Mouse (Mus musculus) right cerebral cortex, postnatal 4 days (tissue): ENCODE measurements around the gene Slc25a16.

ENCODE experiments used
- DNase-seq: peaks from one replicate; pipeline ENCODE4 v3.0.0-alpha.2; 2022

Gene Slc25a16

GRCm38 (mm10) chr10:62919925-62920765, at the start of gene Slc25a16:
TSS of gene Slc25a16 (plus strand) at chr10:62920633.
- peak; percentile 96 for DNase-seq

DNA sequence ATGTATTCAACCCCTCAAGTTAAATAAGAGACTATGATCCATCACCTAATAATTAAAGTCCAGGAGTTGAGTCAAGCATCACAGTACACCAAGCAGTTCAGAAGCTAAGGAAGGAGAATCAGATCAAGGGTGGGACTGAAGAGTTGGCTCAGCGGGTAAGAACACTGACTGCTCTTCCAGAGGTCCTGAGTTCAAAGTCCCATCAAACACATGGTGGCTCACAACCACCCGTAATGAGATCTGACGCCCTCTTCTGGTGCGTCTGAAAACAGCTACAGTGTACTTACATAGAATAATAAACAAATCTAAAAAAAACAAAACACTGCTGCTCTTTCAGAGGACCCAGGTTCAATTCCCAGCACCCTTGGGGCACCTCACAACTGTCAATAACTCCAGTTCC, 45.6 kb upstream of the Slc25a16 start:
- no peak for DNase-seq

DNA sequence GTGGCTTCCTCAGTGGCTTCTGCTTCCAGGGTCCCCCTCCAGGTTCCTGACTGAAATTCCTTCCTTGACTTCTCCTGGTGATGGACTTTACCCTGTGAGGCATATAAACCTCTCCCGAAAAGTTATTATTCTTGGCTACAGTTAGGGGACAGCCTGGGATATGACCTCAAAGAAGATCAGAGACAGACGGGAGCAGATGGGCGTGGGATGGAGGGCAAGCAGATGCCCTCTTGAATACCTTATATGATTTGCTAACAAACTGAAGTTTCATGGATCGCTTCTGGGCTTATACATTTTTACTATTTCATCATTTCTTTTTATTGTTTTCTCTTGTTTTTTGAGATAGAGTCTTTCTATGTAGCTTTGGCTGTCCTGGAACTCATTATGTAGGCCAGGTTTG, 44.9 kb upstream of the Slc25a16 start:
- no peak for DNase-seq

GRCm38 (mm10) chr10:62878056-62878455, 42.4 kb upstream of the Slc25a16 start:
- DNase-seq = no peak

DNA sequence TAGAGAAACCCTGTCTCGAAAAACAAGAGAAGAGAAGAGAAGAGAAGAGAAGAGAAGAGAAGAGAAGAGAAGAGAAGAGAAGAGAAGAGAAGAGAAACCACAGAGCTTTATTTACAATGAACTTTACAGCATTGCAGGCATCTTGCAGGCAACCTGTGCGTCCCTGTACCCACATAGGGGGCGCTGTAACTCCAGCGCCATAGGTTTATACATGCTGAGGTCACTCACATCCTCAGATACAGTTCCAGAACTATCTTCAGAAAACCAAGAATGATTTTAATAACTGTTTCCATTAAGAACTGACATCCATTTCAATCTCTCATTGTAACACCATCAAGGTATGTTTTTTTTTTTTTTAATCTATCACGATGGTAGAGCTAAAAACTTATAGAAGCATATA, 39.2 kb upstream of the Slc25a16 start:
- no peak for DNase-seq

- peak; percentile 25 for DNase-seq
Observed at GRCm38 (mm10) chr10:62883933-62884372, 36.5 kb upstream of the Slc25a16 start.

- DNase-seq = no peak
Observed at GRCm38 (mm10) chr10:62884517-62884916, 35.9 kb upstream of the Slc25a16 start.

- DNase-seq = no peak
Observed at GRCm38 (mm10) chr10:62885460-62885859, 35.0 kb upstream of the Slc25a16 start.

GRCm38 (mm10) chr10:62885969-62886798, 34.2 kb upstream of the Slc25a16 start:
- no peak for DNase-seq

DNA sequence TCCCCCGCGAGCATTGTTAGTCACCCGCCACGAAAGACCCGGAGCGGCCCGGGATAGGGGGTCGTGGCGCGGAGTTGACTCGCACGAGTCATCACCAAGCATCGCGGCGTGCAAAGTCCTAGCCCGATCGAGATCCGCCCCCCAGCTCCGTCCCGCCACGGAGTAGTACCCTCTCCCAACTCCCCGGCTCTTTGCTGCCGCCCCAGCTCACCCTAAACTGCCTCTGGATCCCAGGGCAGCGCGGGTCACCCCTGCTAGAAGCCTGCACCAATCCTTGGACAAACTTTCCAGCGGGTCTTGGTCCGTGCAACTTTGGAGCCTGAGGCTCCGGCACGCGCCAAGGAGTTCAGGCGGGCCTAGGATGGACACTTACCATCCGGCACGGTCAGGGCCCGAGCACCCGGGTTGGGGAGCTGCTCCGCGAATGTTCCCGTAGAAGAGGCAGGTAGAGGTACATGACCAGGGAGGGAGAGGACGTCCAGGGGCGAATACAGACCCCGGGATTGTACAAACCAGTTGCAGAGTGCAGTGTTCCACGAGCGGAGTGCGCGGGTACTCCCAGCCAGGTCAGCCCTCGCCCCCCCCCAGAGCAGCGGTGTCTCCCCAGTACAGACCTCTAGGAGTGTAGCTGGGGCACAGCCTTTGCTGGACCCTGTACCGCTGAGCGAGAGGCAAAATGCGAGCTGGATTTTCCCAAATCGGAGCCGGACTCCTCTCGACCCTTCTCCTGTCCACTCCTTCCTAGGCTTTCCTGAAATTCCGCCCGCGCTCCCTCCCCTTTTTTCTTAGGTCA, 33.4 kb upstream of the Slc25a16 start:
- DNase-seq = peak; percentile 29

- no peak for DNase-seq
Observed at GRCm38 (mm10) chr10:62891025-62891424, 29.4 kb upstream of the Slc25a16 start.

DNA sequence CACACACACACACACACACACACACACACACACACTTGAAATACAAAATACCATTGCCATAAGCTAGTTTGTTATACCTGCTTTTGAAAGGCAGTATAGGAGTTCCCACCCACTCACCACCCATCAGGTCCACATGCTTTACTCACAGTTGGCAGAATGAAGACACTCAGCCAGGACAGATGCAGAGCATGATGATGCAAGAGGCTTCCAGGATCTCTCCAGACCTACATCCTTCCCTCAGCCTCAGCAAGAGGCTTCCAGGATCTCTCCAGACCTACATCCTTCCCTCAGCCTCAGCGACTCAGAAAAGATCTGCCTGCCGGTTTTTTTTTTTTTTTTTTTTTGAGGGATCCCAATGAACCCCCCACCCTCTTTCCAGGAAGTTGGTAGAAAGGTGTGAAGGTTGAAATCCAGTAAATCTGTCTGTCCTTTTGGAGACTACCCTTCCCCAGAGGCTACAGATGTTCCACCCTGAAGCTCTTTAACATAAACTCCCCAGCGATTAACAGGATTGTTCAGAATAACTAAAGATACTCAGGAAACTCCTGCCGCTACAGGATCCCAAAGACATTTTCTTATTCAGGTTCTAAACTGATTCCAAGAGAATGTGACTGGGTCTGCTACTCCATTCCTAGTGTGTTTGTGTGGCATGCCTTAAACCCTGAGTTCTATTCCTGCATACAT, 27.7 kb upstream of the Slc25a16 start:
- DNase-seq = no peak

GRCm38 (mm10) chr10:62893356-62893884, 27.0 kb upstream of the Slc25a16 start:
- no peak for DNase-seq

DNA sequence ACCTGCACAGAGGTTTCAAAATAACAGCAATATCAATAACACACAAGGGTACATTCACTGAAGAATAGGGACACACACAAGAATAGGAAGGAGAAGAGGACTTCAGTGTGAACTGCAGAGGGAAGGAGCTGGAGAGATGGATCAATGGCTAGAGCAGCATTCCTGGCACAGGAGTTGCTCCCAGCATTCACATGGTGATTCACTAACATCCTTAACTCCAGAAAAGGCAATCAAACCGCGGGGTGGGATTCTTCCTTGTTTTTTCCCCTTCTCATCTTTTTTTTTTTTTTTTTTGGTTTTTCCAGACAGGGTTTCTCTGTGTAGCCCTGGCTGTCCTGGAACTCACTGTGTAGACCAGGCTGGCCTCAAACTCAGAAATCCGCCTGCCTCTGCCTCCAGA, 26.0 kb upstream of the Slc25a16 start:
- DNase-seq = no peak

DNA sequence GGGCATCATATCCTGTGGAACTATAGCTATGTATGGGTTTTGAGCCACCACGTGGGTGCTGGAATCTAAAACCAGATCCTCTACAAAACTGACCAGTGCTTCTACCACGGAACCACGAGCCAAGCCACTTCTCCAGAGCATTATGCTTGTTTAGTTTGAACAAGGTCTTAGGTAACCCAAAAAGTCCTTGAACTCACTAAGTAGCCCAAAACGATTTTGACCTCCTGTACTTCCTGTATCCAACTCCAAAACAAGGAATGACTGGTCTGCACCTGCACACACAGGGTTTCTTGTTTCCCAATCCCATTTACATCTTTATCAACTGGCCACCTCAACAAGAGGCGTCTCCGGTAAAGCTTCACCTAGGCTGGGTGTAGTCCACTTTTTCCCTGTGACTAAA, 25.0 kb upstream of the Slc25a16 start:
- DNase-seq = no peak

DNA sequence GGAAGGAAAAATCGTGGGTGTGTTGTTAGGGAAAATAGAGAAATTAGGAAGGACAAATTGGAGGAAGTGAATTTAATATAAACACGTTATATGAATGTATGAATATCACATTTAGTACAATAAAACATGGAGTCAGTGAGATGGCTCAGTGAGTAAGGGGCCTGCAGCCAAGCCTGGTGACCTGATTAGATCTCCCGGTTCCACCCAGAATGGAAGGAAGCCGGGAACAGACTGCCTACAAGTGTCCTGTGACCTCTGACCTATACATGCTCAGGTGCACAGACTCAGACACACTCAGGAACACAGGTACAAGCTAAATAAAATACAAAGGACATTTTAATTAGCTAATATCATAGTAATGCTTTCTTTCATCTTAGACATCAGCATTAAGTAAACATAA, 24.4 kb upstream of the Slc25a16 start:
- no peak for DNase-seq

- no peak for DNase-seq
Observed at GRCm38 (mm10) chr10:62896774-62897173, 23.7 kb upstream of the Slc25a16 start.

GRCm38 (mm10) chr10:62897437-62897836, 23.0 kb upstream of the Slc25a16 start:
- DNase-seq = no peak

GRCm38 (mm10) chr10:62898061-62898460, 22.4 kb upstream of the Slc25a16 start:
- no peak for DNase-seq

DNA sequence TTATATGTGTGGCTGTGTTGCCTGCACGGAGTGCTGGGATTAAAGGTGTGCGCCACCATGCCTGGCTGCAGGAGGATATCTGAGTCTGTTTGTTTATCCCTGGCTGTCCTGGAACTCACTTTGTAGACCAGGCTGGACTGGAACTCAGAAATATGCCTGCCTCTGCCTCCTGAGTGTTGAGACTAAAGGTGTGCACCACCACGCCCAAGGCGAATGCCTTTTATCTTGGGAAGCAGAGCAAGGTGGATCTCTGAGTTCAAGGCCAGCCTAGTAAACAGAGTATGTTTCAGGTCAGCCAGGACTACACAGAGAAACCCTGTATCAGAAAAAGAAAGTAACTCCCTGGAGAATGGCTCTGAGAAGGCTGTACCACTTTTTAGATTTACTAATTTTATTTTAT, 20.3 kb upstream of the Slc25a16 start:
- DNase-seq = no peak

DNA sequence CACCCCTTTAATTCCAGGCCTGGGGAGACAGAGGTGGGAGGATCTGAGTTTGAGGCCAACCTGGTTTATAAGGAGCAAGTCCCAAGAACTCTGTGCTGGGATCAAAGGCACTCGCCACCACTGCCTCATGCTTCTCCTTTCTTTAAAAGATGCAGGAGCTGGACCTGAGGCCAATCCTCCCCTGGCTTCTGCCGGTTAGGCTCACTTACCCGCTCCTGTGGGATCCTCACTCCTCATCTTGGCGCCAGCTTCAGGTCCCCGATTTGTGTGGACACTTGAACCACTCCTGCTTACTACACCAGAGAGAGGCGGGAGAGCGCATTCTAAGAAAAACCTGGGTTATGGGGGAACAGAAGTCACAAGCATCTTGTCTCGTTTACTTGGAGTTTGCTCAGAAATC, 18.6 kb upstream of the Slc25a16 start:
- no peak for DNase-seq

- no peak for DNase-seq
Observed at GRCm38 (mm10) chr10:62902829-62903228, 17.6 kb upstream of the Slc25a16 start.
